Mouse (Mus musculus) ES-Bruce4 (cell line): ENCODE measurements around the gene Lemd1.

ENCODE experiments used
- CTCF ChIP-seq: IDR thresholded peaks from one replicate; pipeline ENCODE4 v1.8.1; 2011; ENCODE audit warnings: low read depth, low read length
- EP300 ChIP-seq: IDR thresholded peaks from 2 replicates; pipeline ENCODE4 v1.6.1; 2011; ENCODE audit warnings: low read depth, low read length; ENCODE audit not compliant: insufficient read depth

DNA sequence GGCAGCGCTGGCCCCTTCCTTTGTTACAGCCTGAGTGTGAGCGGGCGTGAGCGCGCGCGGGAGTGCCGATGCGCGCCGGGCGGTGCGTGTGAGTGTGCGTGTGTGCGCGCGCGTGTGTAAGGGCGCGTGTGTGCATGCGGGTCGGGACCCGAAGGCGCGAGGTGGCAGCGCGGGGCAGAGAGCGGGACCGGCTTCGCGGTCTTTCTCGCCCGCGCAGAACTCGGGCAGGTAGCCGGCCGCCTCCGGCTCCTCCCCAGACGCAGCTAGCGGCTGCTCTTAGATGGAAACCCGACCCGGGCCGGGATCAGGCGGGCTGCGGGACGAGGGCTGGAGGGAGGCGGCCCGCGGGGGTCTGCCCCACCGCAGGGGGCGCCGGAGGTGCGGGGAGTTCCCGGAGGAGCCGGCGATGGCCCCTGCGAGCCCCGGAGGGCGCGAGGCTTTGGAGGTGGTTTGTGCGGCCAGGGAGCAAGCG lies 574 bp upstream of the Lemd1 start:
- TF ChIP-seq EP300 (no peak), CTCF (no peak)
